Mouse (Mus musculus) liver, postnatal 0 days (tissue): ENCODE measurements around the gene Gldc.

Experiments
- CTCF ChIP-seq: sonication (generic); IDR thresholded peaks from 2 replicates; pipeline ENCODE4 v1.5.1; 2016; ENCODE audit warnings: antibody characterized with exemption, low read depth
- EP300 ChIP-seq: IDR thresholded peaks from 2 replicates; pipeline ENCODE4 v1.6.1; 2016; ENCODE audit warnings: antibody characterized with exemption, low read depth, mild to moderate bottlenecking

DNA sequence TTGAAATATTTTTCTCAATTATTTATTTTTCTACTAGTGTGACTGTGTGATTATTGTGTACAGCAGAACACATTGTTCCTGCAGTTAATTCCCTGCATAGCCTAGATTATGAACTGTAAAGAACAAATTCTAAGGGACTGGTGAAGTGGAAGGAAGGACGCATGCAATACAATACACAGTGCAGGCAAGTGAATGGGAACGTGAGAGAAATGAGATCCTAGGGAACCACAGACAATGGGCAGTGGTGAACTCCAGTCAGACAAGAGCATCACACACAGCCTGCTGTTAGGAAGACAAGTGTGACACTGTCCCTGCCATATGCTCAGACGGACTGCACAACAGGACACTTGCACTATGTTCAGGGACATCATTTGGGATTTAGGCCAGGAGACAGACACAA is 21.5 kb downstream of the Gldc start:
- no peak for TF ChIP-seq CTCF
- no peak for TF ChIP-seq EP300
